Mouse (Mus musculus) urinary bladder, postnatal 25 days (tissue): Measurements from ENCODE around the gene D630023F18Rik.

Source experiments
- DNase-seq: peaks from one replicate; pipeline ENCODE4 v3.0.0; 2022; ENCODE audit warnings: low spot score

The D630023F18Rik gene

GRCm38 (mm10) chr1:65109756-65110435 is 13.1 kb downstream of the D630023F18Rik start:
- no peak for DNase-seq

GRCm38 (mm10) chr1:65109196-65109595 is 13.8 kb downstream of the D630023F18Rik start:
- DNase-seq: no peak

GRCm38 (mm10) chr1:65107654-65108279 is 15.2 kb downstream of the D630023F18Rik start:
- no peak for DNase-seq

- DNase-seq: no peak
Measured at GRCm38 (mm10) chr1:65103273-65103672, 19.7 kb downstream of the D630023F18Rik start, which contains the start of gene Cryga. TSS of gene Cryga (minus strand) at chr1:65103373.

GRCm38 (mm10) chr1:65096953-65097352 is 26.1 kb downstream of the D630023F18Rik start:
- DNase-seq: no peak

GRCm38 (mm10) chr1:65091566-65091965 is 31.4 kb downstream of the D630023F18Rik start:
- no peak for DNase-seq

GRCm38 (mm10) chr1:65090370-65090769 is 32.6 kb downstream of the D630023F18Rik start:
- DNase-seq: peak; percentile 31

GRCm38 (mm10) chr1:65088567-65089356 is 34.3 kb downstream of the D630023F18Rik start:
- no peak for DNase-seq

GRCm38 (mm10) chr1:65082188-65082587 is 40.8 kb downstream of the D630023F18Rik start, which contains the start of gene Crygb:
TSS of gene Crygb (minus strand) at chr1:65082288.
- no peak for DNase-seq

GRCm38 (mm10) chr1:65075607-65076006 is 47.4 kb downstream of the D630023F18Rik start:
- no peak for DNase-seq

GRCm38 (mm10) chr1:65073589-65073988 is 49.4 kb downstream of the D630023F18Rik start, which contains the start of gene Crygc:
TSS of gene Crygc (minus strand) at chr1:65073689.
- DNase-seq: no peak

GRCm38 (mm10) chr1:65067842-65068241 is 55.2 kb downstream of the D630023F18Rik start:
- no peak for DNase-seq

GRCm38 (mm10) chr1:65064201-65064600 is 58.8 kb downstream of the D630023F18Rik start:
- no peak for DNase-seq

- no peak for DNase-seq
Measured at GRCm38 (mm10) chr1:65063352-65063751, 59.7 kb downstream of the D630023F18Rik start, which contains the start of gene Crygd. TSS of gene Crygd (minus strand) at chr1:65063452.
